Mouse (Mus musculus) stomach, embryonic 16.5 days (tissue): ENCODE measurements around the gene Fndc3b. TPM values are rescaled to one million over a fixed set of nuclear protein-coding genes. Genes with fewer than 3 reads are reported as not detected.

Source experiments
- ATAC-seq: fragments of 200-750 bp; cut with Nextera tagmentation; 2 replicates; pipeline ENCODE4 v1.8.0; 2017; ENCODE audit warnings: moderate number of reproducible peaks, moderate TSS enrichment; ENCODE audit not compliant: insufficient read depth, low FRiP score
- H3K27ac ChIP-seq: fragments of 300-500 bp; sonication (generic); 2 replicates; pipeline ENCODE4 v1.5.1; 2014; ENCODE audit warnings: low read length
- H3K27me3 ChIP-seq: fragments of 300-500 bp; sonication (generic); 2 replicates; pipeline ENCODE4 v1.6.1; 2014; ENCODE audit warnings: low read length, control low read depth, mixed read lengths; ENCODE audit not compliant: control insufficient read depth, insufficient read depth
- H3K36me3 ChIP-seq: fragments of 300-500 bp; sonication (generic); 2 replicates; pipeline ENCODE4 v1.6.1; 2014; ENCODE audit warnings: low read length; ENCODE audit not compliant: control insufficient read depth, insufficient read depth
- H3K4me1 ChIP-seq: fragments of 300-500 bp; sonication (generic); 2 replicates; pipeline ENCODE4 v1.6.1; 2014; ENCODE audit warnings: low read length, control low read depth, mixed read lengths; ENCODE audit not compliant: control insufficient read depth, insufficient read depth
- H3K4me2 ChIP-seq: fragments of 300-500 bp; sonication (generic); 2 replicates; pipeline ENCODE4 v1.6.1; 2014; ENCODE audit warnings: low read depth, low read length, mixed read lengths
- H3K4me3 ChIP-seq: fragments of 300-500 bp; sonication (generic); replicated peaks from 2 replicates; pipeline ENCODE4 v1.5.1; 2014; ENCODE audit warnings: mild to moderate bottlenecking, low read length
- H3K9ac ChIP-seq: fragments of 300-500 bp; sonication (generic); 2 replicates; pipeline ENCODE4 v1.6.1; 2014; ENCODE audit warnings: low read length
- H3K9me3 ChIP-seq: fragments of 300-500 bp; sonication (generic); replicated peaks from 2 replicates; pipeline ENCODE4 v1.6.1; 2016; ENCODE audit warnings: low read length, control low read depth; ENCODE audit not compliant: control insufficient read depth
- WGBS: fragments of 180-500 bp; shearing (Covaris S2); extraction: QIAGEN DNeasy Blood & Tissue Kit; methylation state at CpG from one replicate; pipeline ENCODE4 v1.1.7; 2014; 5-methylcytosine and 5-hydroxymethylcytosine counted together
- polyA plus RNA-seq: library from polyadenylated mRNA; unstranded; fragments of >200 nt; fragmentation: Nextera tagmentation; extraction: Ambion mirVana; gene quantifications from 2 replicates; pipeline ENCODE4 v1.2.1, GENCODE M21; 2015

Gene Fndc3b
- polyA plus RNA-seq, 1 experiment from 2014 or later: 28.6 TPM

GRCm38 (mm10) chr3:27611986-27612385 lies 99.1 kb downstream of the Fndc3b start:
- no peak for ATAC-seq
- Histone ChIP-seq H3K4me3 (no peak overlapping the region), H3K9ac (no peak overlapping the region), H3K27ac (no peak overlapping the region), H3K27me3 (no peaks in the 10 kb centered on the region), H3K36me3 (no peaks in the 10 kb centered on the region), H3K4me1 (peaks cover 45% of the 10 kb centered on the region), H3K4me2 (no peak overlapping the region), H3K9me3 (no peaks in the 10 kb centered on the region)
- WGBS: 79% methylated on average over 5 of the region's 5 CpGs

GRCm38 (mm10) chr3:27610547-27610946 lies 100.6 kb downstream of the Fndc3b start:
- Histone ChIP-seq H3K27ac (no peak overlapping the region), H3K9me3 (no peaks in the 10 kb centered on the region), H3K36me3 (no peaks in the 10 kb centered on the region), H3K9ac (no peak overlapping the region), H3K4me3 (no peak overlapping the region), H3K4me2 (no peak overlapping the region), H3K4me1 (peaks cover 35% of the 10 kb centered on the region), H3K27me3 (no peaks in the 10 kb centered on the region)
- ATAC-seq: no peak
- 72% methylated on average over 4 of the region's 4 CpGs for WGBS

- Histone ChIP-seq H3K27me3 (no peaks in the 10 kb centered on the region), H3K36me3 (no peaks in the 10 kb centered on the region), H3K4me1 (peaks cover 32% of the 10 kb centered on the region), H3K4me3 (no peak overlapping the region), H3K9me3 (no peaks in the 10 kb centered on the region), H3K4me2 (no peak overlapping the region), H3K27ac (no peak overlapping the region), H3K9ac (no peak overlapping the region)
- 74% methylated on average over 1 of the region's 1 CpGs for WGBS
- ATAC-seq: no peak
Measured at GRCm38 (mm10) chr3:27610089-27610488, 101.0 kb downstream of the Fndc3b start.

- H3K9ac ChIP-seq: peak overlapping the region; percentile 51
- WGBS: 26% methylated on average over 7 of the region's 7 CpGs
Measured at GRCm38 (mm10) chr3:27607796-27608151, 103.3 kb downstream of the Fndc3b start.

GRCm38 (mm10) chr3:27607081-27607795 lies 103.9 kb downstream of the Fndc3b start:
- 0 out of 2 replicates have a peak overlapping the region, but pooled peaks have one; percentile 9 for H3K4me2 ChIP-seq
- peak overlapping the region; percentile 51 for H3K9ac ChIP-seq
- no peaks in the 10 kb centered on the region for H3K27me3 ChIP-seq
- WGBS: 35% methylated on average over 9 of the region's 9 CpGs
- H3K36me3 ChIP-seq: no peaks in the 10 kb centered on the region
- peaks cover 27% of the 10 kb centered on the region for H3K4me1 ChIP-seq
- peak overlapping the region; percentile 88 for H3K27ac ChIP-seq
- H3K9me3 ChIP-seq: no peaks in the 10 kb centered on the region
- no peak overlapping the region for H3K4me3 ChIP-seq
- peak; percentile 91 for ATAC-seq

More at GRCm38 (mm10) chr3:27607796-27608151, 103.3 kb downstream of the Fndc3b start:
- Histone ChIP-seq H3K27me3 (no peaks in the 10 kb centered on the region), H3K27ac (peak overlapping the region; percentile 88), H3K4me2 (0 out of 2 replicates have a peak overlapping the region, but pooled peaks have one; percentile 9), H3K36me3 (no peaks in the 10 kb centered on the region), H3K4me3 (no peak overlapping the region), H3K9me3 (no peaks in the 10 kb centered on the region), H3K4me1 (peaks cover 28% of the 10 kb centered on the region)
- 0 out of 2 replicates have a peak, but pooled peaks have one; percentile 2 for ATAC-seq

- Histone ChIP-seq H3K4me2 (no peak overlapping the region), H3K27ac (peak overlapping the region; percentile 88; the same call in 1 of the 2 replicates), H3K4me1 (peaks cover 24% of the 10 kb centered on the region), H3K9me3 (no peaks in the 10 kb centered on the region), H3K36me3 (no peaks in the 10 kb centered on the region), H3K4me3 (no peak overlapping the region), H3K9ac (no peak overlapping the region; the same call in 1 of the 2 replicates), H3K27me3 (no peaks in the 10 kb centered on the region)
- no peak for ATAC-seq
- WGBS: 77% methylated on average over 6 of the region's 6 CpGs
Measured at GRCm38 (mm10) chr3:27606626-27607025, 104.5 kb downstream of the Fndc3b start.

GRCm38 (mm10) chr3:27605613-27606012 lies 105.5 kb downstream of the Fndc3b start:
- Histone ChIP-seq H3K4me1 (peaks cover 30% of the 10 kb centered on the region), H3K9ac (no peak overlapping the region), H3K36me3 (no peaks in the 10 kb centered on the region), H3K27ac (no peak overlapping the region), H3K4me2 (no peak overlapping the region), H3K27me3 (no peaks in the 10 kb centered on the region), H3K4me3 (no peak overlapping the region), H3K9me3 (no peaks in the 10 kb centered on the region)
- no peak for ATAC-seq
- WGBS: 86% methylated on average over 4 of the region's 4 CpGs

GRCm38 (mm10) chr3:27605081-27605480 lies 106.0 kb downstream of the Fndc3b start:
- ATAC-seq: no peak
- Histone ChIP-seq H3K4me3 (no peak overlapping the region), H3K27ac (no peak overlapping the region), H3K4me1 (peaks cover 33% of the 10 kb centered on the region), H3K9ac (no peak overlapping the region), H3K9me3 (no peaks in the 10 kb centered on the region), H3K27me3 (no peaks in the 10 kb centered on the region), H3K36me3 (no peaks in the 10 kb centered on the region), H3K4me2 (no peak overlapping the region)
- WGBS: 89% methylated on average over 3 of the region's 3 CpGs

- ATAC-seq: no peak
- no peaks in the 10 kb centered on the region for H3K9me3 ChIP-seq
- no peak overlapping the region for H3K4me2 ChIP-seq
- no peaks in the 10 kb centered on the region for H3K27me3 ChIP-seq
- H3K4me1 ChIP-seq: peaks cover 36% of the 10 kb centered on the region
- no peak overlapping the region for H3K9ac ChIP-seq
- H3K4me3 ChIP-seq: no peak overlapping the region
- 75% methylated on average over 4 of the region's 4 CpGs for WGBS
- H3K27ac ChIP-seq: no peak overlapping the region
- no peaks in the 10 kb centered on the region for H3K36me3 ChIP-seq
Measured at GRCm38 (mm10) chr3:27604629-27605028, 106.5 kb downstream of the Fndc3b start.
